Mouse (Mus musculus) cerebellum, postnatal 36 days (tissue): Measurements from ENCODE around the gene Bicral.

Source experiments
- DNase-seq, 2 experiments: peaks; one replicate each; pipeline ENCODE4 v3.0.0; 2021 to 2022; ENCODE audit warnings: mixed read lengths in 2 of 2

Bicral gene

DNA sequence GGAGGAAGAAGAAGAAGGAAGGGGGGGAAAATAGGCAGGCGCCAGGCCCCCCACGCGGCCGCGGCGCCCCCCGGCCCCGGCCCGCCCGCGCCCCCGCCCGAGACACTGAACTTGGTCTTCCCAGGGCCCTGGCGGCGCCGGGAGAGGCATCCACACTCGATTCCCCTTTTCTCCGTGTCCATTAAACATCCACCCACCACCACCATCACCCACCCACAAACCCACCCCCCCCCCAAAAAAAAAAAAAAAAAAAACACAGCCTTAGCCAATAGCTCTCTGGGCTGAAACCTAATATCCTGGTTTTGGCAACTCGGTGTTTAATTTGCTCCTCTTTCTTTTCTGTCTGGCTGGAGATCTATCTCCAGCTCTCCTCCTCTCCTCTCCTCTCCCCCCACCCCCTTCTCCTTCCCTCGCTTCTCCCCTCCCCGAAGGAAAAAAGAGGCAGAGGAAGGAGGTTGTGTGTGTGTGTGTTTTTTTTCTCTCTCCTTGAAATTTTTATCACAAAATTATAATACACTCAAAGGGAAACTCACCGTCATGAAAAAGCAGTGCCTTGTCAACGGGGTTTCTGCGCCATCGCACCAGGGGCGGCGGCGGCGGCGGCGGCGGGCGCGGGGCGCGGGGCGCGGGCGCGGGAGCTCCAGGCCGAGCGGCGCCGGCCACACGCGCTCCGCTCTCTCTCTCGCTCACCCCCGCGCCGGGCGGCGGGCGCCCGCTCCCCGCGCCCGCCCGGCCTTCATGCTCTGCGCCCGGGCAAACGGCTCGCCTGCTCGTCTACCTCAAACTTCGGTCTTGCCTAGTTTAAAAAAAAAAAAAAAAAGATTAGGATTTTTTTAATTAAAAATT, at the start of gene Bicral:
Gene Bicral (minus strand): TSS at position 580 of the 846 bp plus-strand sequence.
- DNase-seq, result peak; percentile 73 to 77

- peak; percentile 83 to 89 for DNase-seq
Measured at GRCm38 (mm10) chr17:46903876-46904490, 45.7 kb upstream of the Bicral start.

- no peak for DNase-seq
Measured at GRCm38 (mm10) chr17:46900941-46901340, 42.7 kb upstream of the Bicral start.

DNA sequence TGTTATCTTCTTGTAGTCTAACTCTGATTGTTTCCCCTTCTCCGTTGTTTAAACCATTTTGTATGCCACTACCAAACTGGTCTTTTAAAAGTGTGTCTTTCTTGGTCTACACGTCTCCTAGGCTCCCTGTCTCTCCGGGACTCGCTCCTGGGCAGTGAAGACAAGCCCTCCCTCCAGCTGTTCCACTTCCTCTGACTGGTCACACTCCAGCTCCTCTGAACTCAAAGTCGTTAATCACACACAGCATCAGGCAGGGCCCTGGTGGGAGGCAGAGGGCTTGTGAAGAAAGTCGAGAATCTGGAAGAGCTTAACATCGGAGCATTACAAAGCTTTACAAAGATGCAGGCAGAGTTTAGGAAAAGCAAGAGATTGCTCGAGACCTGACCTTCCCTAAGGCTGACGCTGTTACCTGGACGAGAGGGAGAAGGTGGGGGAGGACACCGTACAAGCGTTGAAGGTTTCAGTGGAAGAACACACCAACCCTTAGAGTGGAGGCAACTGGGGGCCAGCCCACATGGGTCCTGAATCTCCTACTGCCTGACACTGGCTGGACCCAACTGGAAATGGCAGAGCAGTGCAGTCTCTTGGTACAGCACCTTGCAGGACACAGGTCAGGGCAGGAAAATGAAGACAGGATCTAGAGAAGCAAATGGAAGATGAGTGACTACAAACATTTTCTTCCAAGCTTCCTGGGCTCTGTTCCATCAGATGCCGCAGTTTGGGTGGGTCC, 39.1 kb upstream of the Bicral start:
- no peak for DNase-seq

GRCm38 (mm10) chr17:46895426-46895825, 37.1 kb upstream of the Bicral start:
- DNase-seq, result no peak

DNA sequence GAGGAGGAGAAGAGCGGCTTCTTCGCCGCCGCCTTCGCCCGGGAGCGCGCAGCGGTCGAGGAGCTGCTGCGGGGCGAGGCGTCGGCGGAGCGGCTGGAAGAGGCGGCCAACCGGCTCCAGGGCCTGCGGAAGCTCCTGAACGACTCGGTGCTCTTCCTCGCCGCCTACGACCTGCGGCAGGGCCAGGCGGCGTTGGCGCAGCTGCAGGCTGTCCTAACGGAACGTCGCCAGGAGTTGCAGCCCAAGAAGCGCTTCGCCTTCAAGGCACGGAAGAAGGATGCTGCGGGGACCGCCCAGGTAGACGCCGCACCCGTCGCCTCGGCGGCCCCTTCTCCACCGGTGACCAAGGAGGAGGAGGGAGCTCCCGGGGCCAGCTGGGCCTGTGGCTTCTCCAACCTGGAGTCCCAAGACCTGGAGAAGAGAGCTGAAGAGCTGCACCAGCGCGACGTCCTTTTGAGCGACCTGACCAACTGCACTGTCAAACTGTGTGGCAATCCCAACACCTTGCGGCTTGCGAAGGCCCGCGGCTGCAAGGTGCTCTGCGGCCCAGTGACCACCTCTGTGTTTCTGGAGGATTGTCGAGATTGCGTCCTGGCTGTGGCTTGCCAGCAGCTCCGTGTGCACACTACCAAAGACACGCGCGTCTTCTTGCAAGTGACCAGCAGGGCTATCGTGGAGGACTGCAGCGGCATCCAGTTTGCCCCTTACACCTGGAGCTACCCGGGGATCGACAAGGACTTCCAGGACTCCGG, 32.7 kb upstream of the Bicral start:
- peak; percentile 52 to 54 for DNase-seq

GRCm38 (mm10) chr17:46890116-46890815, 32.0 kb upstream of the Bicral start, which contains the start of gene Tbcc:
Gene Tbcc (plus strand): TSS chr17:46890684.
- peak; percentile 96 to 97 for DNase-seq

GRCm38 (mm10) chr17:46889450-46890084, 31.3 kb upstream of the Bicral start:
- peak; percentile 86 to 87 for DNase-seq

DNA sequence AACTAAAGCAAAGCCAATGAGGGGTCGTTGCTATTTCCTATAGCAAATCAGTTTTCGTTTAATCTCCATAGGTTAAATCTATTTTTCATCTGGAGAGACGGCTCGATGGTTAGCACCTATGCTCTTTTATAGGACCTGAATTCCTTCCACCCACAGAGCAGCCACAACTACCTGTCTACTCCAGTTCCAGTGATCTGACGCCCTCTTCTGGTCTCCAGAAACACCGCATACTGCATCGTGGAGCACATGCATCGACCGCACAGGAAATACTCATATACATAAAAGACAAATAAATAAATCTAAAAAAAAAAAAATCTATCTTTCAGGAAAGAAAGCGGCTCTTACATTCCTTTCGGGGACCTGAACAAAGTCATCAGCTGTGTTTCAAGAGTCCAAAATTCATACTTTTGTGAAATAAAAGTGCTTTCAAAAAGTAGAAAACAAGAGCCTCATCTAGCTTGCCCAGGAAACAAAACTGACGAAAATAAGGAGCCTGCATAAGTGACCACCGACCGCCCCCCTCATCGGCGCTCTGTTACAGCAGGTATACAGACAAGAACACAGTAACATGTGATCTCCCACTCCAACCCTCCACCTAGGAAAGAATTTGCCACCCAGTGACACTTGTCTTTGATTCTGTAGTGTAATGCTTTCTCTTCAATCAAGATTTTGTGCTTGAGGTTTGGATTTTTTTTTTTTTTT, 30.4 kb upstream of the Bicral start:
- DNase-seq, result peak; percentile 47 to 56

- peak; percentile 16 to 28 for DNase-seq
Measured at GRCm38 (mm10) chr17:46885910-46886643, 27.8 kb upstream of the Bicral start.

DNA sequence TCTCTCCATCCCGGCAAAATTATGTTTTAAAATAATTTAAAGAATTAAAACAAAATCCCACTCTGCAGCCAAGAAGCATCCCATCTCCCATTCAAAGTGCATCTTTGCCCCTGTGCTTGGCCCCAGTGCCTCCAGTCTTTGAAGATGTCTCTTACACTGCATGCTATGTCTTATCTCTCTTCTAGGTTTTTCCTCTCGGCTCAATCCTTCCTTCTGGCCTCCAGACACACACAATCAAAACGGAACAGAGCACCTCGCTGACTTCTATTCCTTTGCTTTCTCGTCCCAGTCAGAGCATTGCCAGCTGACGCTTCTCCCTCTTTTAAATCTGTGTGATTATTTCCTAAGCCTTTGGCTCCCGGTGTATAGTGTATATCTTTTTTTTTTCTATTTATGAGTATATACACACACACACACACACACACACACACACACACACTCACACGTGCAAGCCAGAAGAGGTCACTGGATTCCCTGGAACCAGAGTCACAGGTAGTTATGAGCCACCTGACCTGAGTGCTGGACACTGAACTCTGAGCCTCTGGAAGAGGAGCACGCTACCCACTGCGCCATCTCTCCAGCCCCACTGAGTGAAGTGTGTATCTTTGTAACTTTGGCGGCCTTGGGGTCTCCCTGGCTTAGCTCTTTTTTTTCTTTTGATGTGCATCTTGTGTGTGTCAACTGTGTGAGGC, 27.1 kb upstream of the Bicral start:
- no peak for DNase-seq

DNA sequence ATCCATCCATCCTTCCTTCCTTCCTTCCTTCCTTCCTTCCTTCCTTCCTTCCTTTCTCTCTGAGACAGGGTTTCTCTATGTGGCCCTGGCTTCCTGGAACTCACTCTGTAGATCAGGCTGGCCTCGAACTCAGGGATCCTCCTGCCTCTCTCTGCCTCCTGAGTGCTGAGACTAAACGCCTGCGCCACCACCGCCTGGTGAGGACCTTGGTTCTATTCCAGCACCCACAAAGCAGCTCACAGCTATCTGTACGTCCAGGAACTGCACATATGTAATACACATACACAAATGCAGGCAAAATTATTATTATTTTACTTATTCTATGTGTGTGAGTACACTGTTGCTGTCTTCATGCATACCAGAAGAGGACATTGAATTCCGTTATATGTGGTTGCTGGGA, 26.5 kb upstream of the Bicral start:
- DNase-seq, result no peak

DNA sequence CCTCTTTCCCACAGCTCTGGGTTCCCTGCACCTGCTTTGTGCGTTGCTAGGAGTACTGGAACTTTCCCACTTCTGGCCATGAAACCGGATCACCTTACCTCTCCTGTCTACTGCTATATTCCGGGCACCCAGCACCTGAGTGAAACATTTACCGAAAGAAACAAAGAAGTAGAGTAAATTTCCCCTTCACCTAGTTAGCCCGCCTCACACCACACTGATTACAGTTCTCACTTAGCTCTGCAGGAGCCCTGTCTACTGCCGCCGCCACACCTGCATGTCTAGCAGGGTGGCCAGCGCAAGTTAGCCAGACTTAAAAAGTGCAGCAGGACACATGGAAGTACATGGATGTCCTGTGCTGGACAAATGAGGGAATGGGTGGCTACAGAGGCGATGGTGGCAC, 24.8 kb upstream of the Bicral start:
- DNase-seq, result no peak

DNA sequence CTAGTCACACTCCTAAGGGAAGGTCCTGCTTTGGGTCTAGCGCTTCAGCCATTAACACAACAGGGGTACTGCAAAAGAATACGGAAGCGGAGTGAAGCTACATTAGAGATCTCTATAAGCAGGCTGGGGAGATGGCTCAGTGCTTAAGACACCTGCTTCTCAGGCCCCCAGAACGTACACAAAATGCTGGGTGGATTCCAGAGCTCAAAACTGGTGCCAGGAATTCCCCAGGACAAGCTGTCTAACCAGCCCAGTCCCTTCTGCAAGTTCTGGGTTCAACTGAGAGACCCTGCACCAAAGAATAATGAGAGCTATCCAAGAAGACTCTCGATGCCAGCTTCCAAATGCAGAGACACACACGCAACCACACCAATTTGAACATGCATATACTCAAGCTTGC, 23.4 kb upstream of the Bicral start:
- no peak for DNase-seq

DNA sequence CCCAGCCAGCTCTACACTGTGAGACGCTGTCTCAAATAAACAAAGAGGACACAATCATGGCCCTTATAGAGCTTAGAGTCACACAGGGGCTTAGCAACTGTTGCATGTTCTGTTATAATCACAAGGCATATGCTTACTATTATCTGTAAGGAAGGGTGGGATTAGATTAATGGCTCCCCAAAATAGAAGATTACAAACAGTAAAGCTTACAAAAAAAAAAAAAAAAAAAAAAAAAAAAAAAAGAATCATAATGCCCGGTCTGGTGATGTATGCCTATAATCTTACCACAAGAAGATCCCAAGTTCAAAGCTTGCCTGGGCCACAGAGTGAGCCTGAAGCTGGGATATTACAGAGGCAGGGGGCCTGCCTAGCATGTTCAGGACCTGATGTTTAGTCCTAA, 22.0 kb upstream of the Bicral start:
- no peak for DNase-seq

DNA sequence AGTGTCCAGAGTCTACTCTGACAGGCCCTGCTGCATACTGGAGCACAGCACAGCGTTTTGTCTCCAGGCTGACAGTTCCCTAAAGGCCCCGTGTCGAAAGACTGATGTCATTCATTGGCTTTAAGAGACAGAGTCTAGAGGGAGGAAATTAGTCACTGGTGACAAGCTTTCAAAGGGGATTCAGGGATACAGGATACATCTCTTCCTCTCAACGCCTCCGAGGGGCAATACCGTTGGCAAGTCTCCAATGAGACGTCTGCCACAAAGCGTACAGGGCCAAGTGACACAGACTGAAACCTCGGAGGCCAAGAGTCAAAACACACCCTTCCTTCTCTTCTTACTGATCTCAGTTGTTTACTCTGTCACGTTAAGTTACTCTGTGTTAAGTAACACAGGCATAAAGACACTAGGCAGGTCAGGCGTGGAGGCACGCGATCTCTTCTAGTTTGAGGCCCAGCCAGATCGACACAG, 21.6 kb upstream of the Bicral start:
- no peak for DNase-seq

- peak in 1 of 2 experiments; percentile 21 for DNase-seq
Measured at GRCm38 (mm10) chr17:46877061-46877460, 18.8 kb upstream of the Bicral start.

DNA sequence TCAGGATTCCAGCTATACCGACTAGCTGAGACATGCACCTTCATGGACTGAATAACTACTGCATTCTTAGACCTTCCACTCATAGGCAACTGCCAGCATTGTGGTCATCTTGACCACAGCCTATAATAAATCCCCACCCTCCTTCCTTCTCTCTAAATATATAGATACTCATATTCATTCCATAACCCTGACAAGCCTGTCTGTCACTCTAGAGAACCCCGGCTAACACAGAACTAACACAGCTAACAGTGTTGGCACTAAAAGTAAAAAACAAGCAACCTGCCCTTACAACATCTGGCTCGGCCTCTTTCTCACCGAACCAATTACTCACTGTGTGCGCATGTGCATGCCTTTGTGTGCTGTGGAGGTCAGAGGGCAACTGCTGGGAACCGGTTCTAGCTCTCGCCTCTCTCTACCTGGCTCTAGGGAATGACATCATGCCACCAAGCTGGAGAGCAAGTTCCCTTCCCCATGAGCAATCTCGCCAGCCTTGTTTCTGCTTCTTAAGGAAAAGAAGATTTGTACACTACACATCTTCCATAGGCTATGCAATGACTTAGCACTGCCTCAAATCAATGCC, 18.2 kb upstream of the Bicral start:
- DNase-seq, result no peak

GRCm38 (mm10) chr17:46875626-46876025, 17.3 kb upstream of the Bicral start:
- no peak for DNase-seq
